Comparison of ENCODE assay signal across 13 mouse cellular contexts in genomic region chr16:41524266-41524665, GRCm38 (mm10).
DNase-seq lines count a peak whose midpoint lies in the region; ATAC-seq lines count a peak whose summit lies in the region.
"Had no signal": no experiment of that assay in that cellular context is flagged by ENCODE, and none has a peak within 500 bp of the region (broad histone marks: within the 10 kb centered on the region; RNA-seq: fewer than 3 reads in every experiment).

No protein-coding gene starts in this region.

- H3K9ac ChIP-seq in forebrain, embryonic 12.5 days = no peak overlapping the region
- H3K9ac ChIP-seq in forebrain, embryonic 15.5 days (replicated peaks) = no peak overlapping the region
- H3K9ac ChIP-seq in hindbrain, embryonic 15.5 days = no peak overlapping the region
- H3K9ac ChIP-seq in hindbrain, embryonic 12.5 days = no peak overlapping the region
- no peak overlapping the region for H3K9ac ChIP-seq in midbrain, embryonic 14.5 days (replicated peaks; ENCODE audit: low read length)
- no peak overlapping the region for H3K9ac ChIP-seq in midbrain, embryonic 15.5 days
- H3K9ac ChIP-seq: embryonic facial prominence, embryonic 12.5 days; limb, embryonic 15.5 days had no signal

- H3K27me3 ChIP-seq in forebrain, embryonic 12.5 days = no peaks in the 10 kb centered on the region
- no peaks in the 10 kb centered on the region for H3K27me3 ChIP-seq in forebrain, embryonic 15.5 days
- H3K27me3 ChIP-seq in hindbrain, embryonic 15.5 days = no peaks in the 10 kb centered on the region
- H3K27me3 ChIP-seq in hindbrain, embryonic 12.5 days = no peaks in the 10 kb centered on the region
- H3K27me3 ChIP-seq in midbrain, embryonic 14.5 days (ENCODE audit: control insufficient read depth, insufficient read depth, low read length) = no peaks in the 10 kb centered on the region
- no peaks in the 10 kb centered on the region for H3K27me3 ChIP-seq in midbrain, embryonic 15.5 days (replicated peaks)
- H3K27me3 ChIP-seq: embryonic facial prominence, embryonic 12.5 days; limb, embryonic 15.5 days had no signal

- H3K9me3 ChIP-seq in forebrain, embryonic 12.5 days = no peaks in the 10 kb centered on the region
- H3K9me3 ChIP-seq in forebrain, embryonic 15.5 days = no peaks in the 10 kb centered on the region
- no peaks in the 10 kb centered on the region for H3K9me3 ChIP-seq in hindbrain, embryonic 15.5 days
- H3K9me3 ChIP-seq in hindbrain, embryonic 12.5 days (replicated peaks) = no peaks in the 10 kb centered on the region
- no peaks in the 10 kb centered on the region for H3K9me3 ChIP-seq in midbrain, embryonic 14.5 days (ENCODE audit: control insufficient read depth, low read length)
- H3K9me3 ChIP-seq in midbrain, embryonic 15.5 days = no peaks in the 10 kb centered on the region
- H3K9me3 ChIP-seq: embryonic facial prominence, embryonic 12.5 days; limb, embryonic 15.5 days had no signal

- peak; percentile 78 for DNase-seq in midbrain, embryonic 14.5 days
- peak; percentile 32 for DNase-seq in retina, postnatal 1 day
- DNase-seq in spleen, postnatal 10 days (ENCODE audit: low spot score in 2 of 2) = no peak
- DNase-seq: adrenal gland, postnatal 25 days; layer of hippocampus, adult 9-11 months; lung, postnatal 4 days had no signal

- H3K4me3 ChIP-seq in forebrain, embryonic 12.5 days (replicated peaks) = no peak overlapping the region
- no peak overlapping the region for H3K4me3 ChIP-seq in forebrain, embryonic 15.5 days
- H3K4me3 ChIP-seq in hindbrain, embryonic 15.5 days = no peak overlapping the region
- H3K4me3 ChIP-seq in hindbrain, embryonic 12.5 days = no peak overlapping the region
- no peak overlapping the region for H3K4me3 ChIP-seq in midbrain, embryonic 14.5 days (replicated peaks; ENCODE audit: low read depth, low read length)
- H3K4me3 ChIP-seq in midbrain, embryonic 15.5 days = no peak overlapping the region
- H3K4me3 ChIP-seq: embryonic facial prominence, embryonic 12.5 days; limb, embryonic 15.5 days had no signal

- H3K4me2 ChIP-seq in forebrain, embryonic 12.5 days = no peak overlapping the region
- H3K4me2 ChIP-seq in forebrain, embryonic 15.5 days (replicated peaks) = no peak overlapping the region; the same call in 1 of the 2 replicates
- peak overlapping the region; percentile 25 for H3K4me2 ChIP-seq in hindbrain, embryonic 15.5 days
- no peak overlapping the region for H3K4me2 ChIP-seq in hindbrain, embryonic 12.5 days (replicated peaks)
- no peak overlapping the region for H3K4me2 ChIP-seq in midbrain, embryonic 14.5 days (ENCODE audit: low read length)
- H3K4me2 ChIP-seq in midbrain, embryonic 15.5 days = no peak overlapping the region; the same call in 1 of the 2 replicates
- H3K4me2 ChIP-seq: embryonic facial prominence, embryonic 12.5 days; limb, embryonic 15.5 days had no signal

- H3K36me3 ChIP-seq in forebrain, embryonic 12.5 days (replicated peaks) = no peaks in the 10 kb centered on the region
- H3K36me3 ChIP-seq in forebrain, embryonic 15.5 days = no peaks in the 10 kb centered on the region
- no peaks in the 10 kb centered on the region for H3K36me3 ChIP-seq in hindbrain, embryonic 15.5 days
- H3K36me3 ChIP-seq in hindbrain, embryonic 12.5 days = no peaks in the 10 kb centered on the region
- no peaks in the 10 kb centered on the region for H3K36me3 ChIP-seq in midbrain, embryonic 14.5 days (ENCODE audit: control insufficient read depth, insufficient read depth, low read length)
- H3K36me3 ChIP-seq in midbrain, embryonic 15.5 days (replicated peaks) = no peaks in the 10 kb centered on the region
- H3K36me3 ChIP-seq: embryonic facial prominence, embryonic 12.5 days; limb, embryonic 15.5 days had no signal

- WGBS in forebrain, embryonic 12.5 days = 62% methylated on average over 10 of the region's 10 CpGs
- 50% methylated on average over 10 of the region's 10 CpGs for WGBS in forebrain, embryonic 15.5 days
- WGBS in hindbrain, embryonic 15.5 days = 61% methylated on average over 10 of the region's 10 CpGs
- 72% methylated on average over 10 of the region's 10 CpGs for WGBS in hindbrain, embryonic 12.5 days
- 63% methylated on average over 10 of the region's 10 CpGs for WGBS in midbrain, embryonic 14.5 days
- WGBS in midbrain, embryonic 15.5 days = 60% methylated on average over 10 of the region's 10 CpGs

- H3K4me1 ChIP-seq in forebrain, embryonic 12.5 days = peaks cover 7% of the 10 kb centered on the region
- H3K4me1 ChIP-seq in forebrain, embryonic 15.5 days = peaks cover 10% of the 10 kb centered on the region; the same call in 1 of the 2 replicates
- H3K4me1 ChIP-seq in hindbrain, embryonic 15.5 days (replicated peaks) = no peaks in the 10 kb centered on the region
- H3K4me1 ChIP-seq in hindbrain, embryonic 12.5 days = peaks cover 2% of the 10 kb centered on the region; the same call in 1 of the 2 replicates
- H3K4me1 ChIP-seq in midbrain, embryonic 14.5 days (ENCODE audit: control insufficient read depth, insufficient read depth, low read length) = no peaks in the 10 kb centered on the region
- peaks cover 3% of the 10 kb centered on the region; the same call in 1 of the 2 replicates for H3K4me1 ChIP-seq in midbrain, embryonic 15.5 days
- H3K4me1 ChIP-seq: embryonic facial prominence, embryonic 12.5 days; limb, embryonic 15.5 days had no signal

- ATAC-seq in forebrain, embryonic 12.5 days (ENCODE audit: low FRiP score) = 0 out of 2 replicates have a peak, but pooled peaks have one; percentile 11
- no peak for ATAC-seq in forebrain, embryonic 15.5 days (replicated peaks)
- ATAC-seq in hindbrain, embryonic 15.5 days (ENCODE audit: low FRiP score, low read depth) = no peak
- no peak for ATAC-seq in hindbrain, embryonic 12.5 days (ENCODE audit: low FRiP score)
- no peak for ATAC-seq in midbrain, embryonic 14.5 days (ENCODE audit: low FRiP score, low TSS enrichment)
- no peak for ATAC-seq in midbrain, embryonic 15.5 days (replicated peaks)

- H3K27ac ChIP-seq in forebrain, embryonic 12.5 days = no peak overlapping the region
- H3K27ac ChIP-seq in forebrain, embryonic 15.5 days (replicated peaks) = no peak overlapping the region
- H3K27ac ChIP-seq in hindbrain, embryonic 15.5 days (replicated peaks) = no peak overlapping the region
- H3K27ac ChIP-seq in hindbrain, embryonic 12.5 days = no peak overlapping the region
- no peak overlapping the region for H3K27ac ChIP-seq in midbrain, embryonic 14.5 days (replicated peaks; ENCODE audit: low read depth, low read length)
- H3K27ac ChIP-seq in midbrain, embryonic 15.5 days = no peak overlapping the region
- H3K27ac ChIP-seq: embryonic facial prominence, embryonic 12.5 days; limb, embryonic 15.5 days had no signal

Comparison
In these comparisons a context has a peak if more than half of its experiments do, and no peak if none do; other contexts are left out.
1. DNase-seq: peak in midbrain, embryonic 14.5 days (single experiment) and retina, postnatal 1 day (single experiment); none in spleen, postnatal 10 days (0 of 2).